Mouse (Mus musculus) brain, embryonic 18.5 days (tissue): ENCODE data around the gene Gm20388.

Experiments used
- DNase-seq: peaks from one replicate; pipeline ENCODE4 v3.0.0-alpha.2; 2012; ENCODE audit warnings: low read depth, low spot score

The Gm20388 gene

GRCm38 (mm10) chr8:123787254-123787897, 3876.7 kb downstream of the Gm20388 start:
- DNase-seq = no peak

- no peak for DNase-seq
Observed at GRCm38 (mm10) chr8:123788416-123789170, 3878.0 kb downstream of the Gm20388 start.

DNA sequence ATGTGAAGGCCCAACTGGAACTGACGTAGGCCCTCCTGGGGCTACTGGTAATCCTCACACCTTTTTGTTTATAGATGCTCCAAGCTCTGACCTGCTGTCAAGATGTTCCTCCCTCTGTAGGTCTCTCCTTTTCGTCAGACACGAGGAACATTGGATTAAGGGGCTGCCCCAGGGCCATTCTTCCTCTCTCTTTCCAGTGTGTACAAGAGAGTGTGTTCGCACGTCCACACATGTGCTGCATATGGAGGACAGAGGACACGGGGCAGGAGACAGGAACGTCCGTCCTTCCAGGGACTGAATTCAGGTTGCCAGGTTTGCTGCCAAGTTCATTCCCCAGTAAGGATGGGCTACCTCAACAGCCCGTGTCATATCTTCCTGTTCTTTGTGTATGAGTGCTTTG, 3878.8 kb downstream of the Gm20388 start:
- DNase-seq = no peak

DNA sequence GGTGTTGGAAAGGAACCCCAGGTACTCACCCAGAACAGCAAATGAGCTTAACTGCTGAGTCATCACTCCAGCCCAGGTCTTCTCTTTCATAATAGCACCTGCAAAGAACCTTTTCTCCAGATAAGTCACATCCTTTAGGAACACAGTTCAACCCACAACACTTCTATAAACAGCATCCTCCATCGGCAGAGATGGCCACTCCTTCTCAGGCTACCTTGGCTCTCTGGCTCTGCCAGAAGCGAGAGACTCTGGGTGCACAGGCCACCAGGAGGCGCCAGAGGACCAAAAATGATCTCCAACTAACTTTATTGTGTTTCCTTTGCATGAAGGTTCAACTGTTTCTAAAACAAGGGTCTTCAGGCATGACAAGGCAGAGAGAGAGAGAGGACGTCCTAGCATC, 3879.3 kb downstream of the Gm20388 start:
- no peak for DNase-seq

GRCm38 (mm10) chr8:123791101-123791844, 3880.6 kb downstream of the Gm20388 start:
- DNase-seq = no peak

- no peak for DNase-seq
Observed at GRCm38 (mm10) chr8:123791845-123792225, 3881.2 kb downstream of the Gm20388 start.

DNA sequence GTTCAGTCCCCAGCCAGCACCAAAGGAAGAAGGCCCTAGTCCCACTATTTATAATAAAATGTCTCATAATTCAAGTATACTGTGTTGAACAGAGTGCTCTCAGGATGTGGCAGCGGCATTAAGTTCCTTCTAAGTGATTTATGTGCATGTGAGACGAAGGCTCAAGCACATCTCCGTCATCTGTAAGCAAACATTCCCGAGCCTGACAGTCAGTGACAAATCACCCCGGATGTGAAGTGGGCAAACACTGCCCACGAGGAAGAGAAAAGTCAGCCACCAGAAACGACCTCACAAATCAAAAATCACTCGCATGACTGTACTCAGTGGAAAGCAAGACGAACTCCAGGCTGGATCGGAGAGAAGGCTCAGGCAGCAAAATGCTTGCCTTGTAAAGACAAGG, 3883.3 kb downstream of the Gm20388 start:
- no peak for DNase-seq

DNA sequence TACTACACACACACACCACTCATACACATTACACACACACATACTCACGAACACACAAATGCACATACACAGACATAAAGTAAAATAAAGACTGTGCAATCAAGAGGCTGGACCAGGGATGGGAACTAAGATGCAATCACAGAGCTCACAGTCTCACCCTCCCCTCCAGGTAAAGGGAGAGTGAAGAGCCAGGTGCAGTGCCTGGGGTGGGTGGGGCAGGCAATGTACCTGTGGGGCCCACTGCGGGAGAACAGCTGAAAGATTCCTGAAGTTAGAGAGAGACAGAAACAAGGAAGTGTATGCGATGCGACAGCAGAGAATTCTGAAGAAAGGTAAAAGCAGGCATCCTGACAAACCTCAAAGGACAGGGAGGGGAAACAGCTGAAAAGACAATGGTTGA, 3884.1 kb downstream of the Gm20388 start:
- no peak for DNase-seq

DNA sequence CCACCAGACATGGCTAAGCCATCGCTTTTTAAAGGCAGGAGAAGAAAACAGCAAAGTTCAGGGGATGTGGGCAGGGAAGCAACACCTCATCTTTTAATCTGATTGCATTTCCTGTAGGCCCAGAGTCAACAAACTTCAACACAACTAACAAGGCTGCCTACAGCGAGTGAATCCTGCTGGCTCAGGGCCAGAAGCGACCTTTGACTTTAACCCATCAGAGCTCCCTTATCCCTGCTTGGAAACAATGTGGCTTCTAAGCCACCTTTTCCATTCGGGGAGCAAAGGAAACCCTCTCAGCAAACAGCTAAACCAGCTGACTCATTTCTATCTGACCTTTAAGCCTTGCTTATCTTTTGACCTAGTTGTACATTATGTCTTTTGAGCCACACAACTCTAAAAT, 3886.1 kb downstream of the Gm20388 start:
- no peak for DNase-seq

GRCm38 (mm10) chr8:123797928-123798327, 3887.3 kb downstream of the Gm20388 start:
- no peak for DNase-seq

GRCm38 (mm10) chr8:123799434-123799833, 3888.8 kb downstream of the Gm20388 start:
- no peak for DNase-seq

- DNase-seq = no peak
Observed at GRCm38 (mm10) chr8:123799885-123800284, 3889.2 kb downstream of the Gm20388 start.

GRCm38 (mm10) chr8:123800867-123801266, 3890.2 kb downstream of the Gm20388 start:
- no peak for DNase-seq

GRCm38 (mm10) chr8:123801538-123801937, 3890.9 kb downstream of the Gm20388 start:
- DNase-seq = no peak

DNA sequence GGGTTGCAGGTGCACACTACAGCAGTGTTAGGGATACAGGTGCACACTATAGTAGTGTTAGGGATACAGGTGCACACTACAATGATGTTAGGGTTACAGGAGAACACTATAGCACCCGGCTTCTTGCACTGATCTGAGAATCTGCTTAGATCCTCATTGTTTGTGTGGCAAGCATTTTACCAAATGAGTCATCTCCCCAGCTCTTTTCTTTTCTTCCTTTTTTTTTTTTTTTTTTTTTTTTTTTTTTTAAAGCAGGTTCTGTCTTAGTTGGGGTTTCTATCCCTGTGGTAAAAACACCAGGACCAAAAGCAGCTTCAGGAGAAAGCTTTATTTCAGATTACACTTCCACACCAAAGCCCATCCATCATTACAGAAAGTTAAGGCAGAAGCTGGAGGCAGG, 3893.0 kb downstream of the Gm20388 start:
- no peak for DNase-seq

- DNase-seq = no peak
Observed at GRCm38 (mm10) chr8:123804586-123804985, 3893.9 kb downstream of the Gm20388 start.

DNA sequence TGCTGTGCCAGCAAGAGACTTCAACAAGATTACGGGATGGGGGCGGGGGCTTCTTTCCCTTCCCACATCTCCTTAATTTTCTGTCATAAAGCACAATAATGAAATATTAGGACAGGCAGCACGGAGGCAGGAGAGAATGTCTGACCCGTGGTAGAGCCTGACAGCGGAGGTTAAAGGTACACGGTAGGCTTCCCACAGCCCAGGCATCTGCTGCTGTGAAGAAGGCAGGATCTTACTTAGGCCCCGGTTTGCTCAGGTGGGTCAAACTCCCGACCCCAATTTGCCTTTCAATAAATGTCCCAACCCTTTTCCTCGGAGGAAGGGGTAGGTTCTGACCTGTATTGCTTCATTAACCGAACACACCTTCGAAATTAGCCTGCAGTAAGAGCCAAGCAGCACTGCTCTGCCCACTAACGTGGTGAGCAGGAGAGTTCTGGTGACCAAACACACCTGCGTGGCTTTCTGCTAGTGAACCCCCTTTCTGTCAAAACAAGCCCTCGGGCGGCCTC, 3894.6 kb downstream of the Gm20388 start:
- no peak for DNase-seq

DNA sequence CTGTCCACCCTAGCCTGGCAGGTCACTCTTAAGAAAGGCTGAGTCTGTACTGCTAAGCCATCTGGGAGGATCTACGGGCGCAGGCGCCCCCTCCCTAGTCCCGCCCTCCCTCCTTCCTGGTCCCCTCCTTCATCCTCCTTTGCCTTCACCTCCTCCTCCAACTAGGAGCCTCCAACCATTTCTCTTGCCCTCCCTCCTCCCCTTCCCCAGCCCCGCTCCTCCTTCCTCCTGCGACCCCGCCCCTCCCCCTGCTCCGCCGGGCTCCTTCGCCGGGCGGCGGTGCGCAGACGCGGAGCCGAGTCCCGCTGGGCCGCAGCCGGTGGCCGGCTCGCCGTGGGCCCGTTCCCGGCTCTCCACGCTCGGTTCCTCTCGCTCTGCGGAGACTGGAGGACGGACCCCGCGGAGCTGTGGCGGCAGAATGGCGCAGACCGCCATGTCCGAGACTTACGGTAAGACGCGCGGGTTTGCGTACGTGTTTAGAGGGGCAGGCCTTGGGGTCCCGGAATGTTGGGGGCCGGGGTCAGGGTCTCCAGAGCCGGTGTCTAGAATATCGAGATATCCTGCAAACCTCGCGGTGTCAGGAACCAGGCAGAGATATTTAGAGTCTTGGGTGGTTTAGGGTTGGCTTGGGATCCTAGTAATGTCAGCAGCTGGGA, 3895.2 kb downstream of the Gm20388 start, which contains the start of gene Rab4a:
Rab4a (plus strand) TSS at position 268 of the 656 bp plus-strand sequence.
- DNase-seq = peak; percentile 78

- no peak for DNase-seq
Observed at GRCm38 (mm10) chr8:123806374-123806935, 3895.8 kb downstream of the Gm20388 start.

DNA sequence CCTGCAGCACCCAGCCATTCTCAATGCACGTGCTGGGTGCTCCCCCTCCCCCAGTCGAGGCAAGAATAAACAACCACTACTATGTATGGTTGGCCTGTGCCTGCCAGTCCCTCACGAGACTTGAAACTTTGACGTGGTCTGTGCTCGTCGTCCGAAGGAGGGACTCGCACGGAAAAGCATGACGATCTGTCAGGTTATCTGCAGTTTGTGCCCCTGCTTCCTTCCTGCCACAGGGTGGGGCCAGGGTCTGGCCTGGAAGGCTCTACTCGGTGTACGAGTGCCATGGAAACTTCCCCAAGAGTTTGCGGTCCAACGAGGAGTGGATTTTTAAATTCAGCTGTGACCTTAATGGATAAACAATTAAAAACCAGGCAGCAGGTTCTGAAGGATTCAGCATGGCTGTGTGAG, 3896.4 kb downstream of the Gm20388 start:
- DNase-seq = no peak

GRCm38 (mm10) chr8:123807852-123808573, 3897.4 kb downstream of the Gm20388 start:
- DNase-seq = no peak
